Mouse (Mus musculus): Measurements from ENCODE around the gene Xcl1.
"Not testable (repeated sequence)": the region's sequence is repeated elsewhere in the genome, so short reads cannot be mapped to it uniquely, and the experiment has no call there.

GRCm38 (mm10) chr1:164984681-164985080 is 49.4 kb upstream of the Xcl1 start:
- not testable (repeated sequence) for TF ChIP-seq GATA1 (IDR thresholded peaks at IDR 0.05; ENCODE audit: borderline replicate concordance, low read length); FLI1 (IDR thresholded peaks at IDR 0.05; ENCODE audit: low read length)

Measured in megakaryocyte, embryonic 14.5 days (primary cell).